Mouse (Mus musculus): Measurements from ENCODE around the gene Stoml2. TPM values are rescaled to one million over a fixed set of nuclear protein-coding genes. Genes with fewer than 3 reads are reported as not detected.

The Stoml2 gene
- 140 and 178 TPM in 2 replicates for total RNA-seq (2014; fragmentation: Nextera tagmentation)
- total RNA-seq (2017), result 130 and 143 TPM in 2 replicates

DNA sequence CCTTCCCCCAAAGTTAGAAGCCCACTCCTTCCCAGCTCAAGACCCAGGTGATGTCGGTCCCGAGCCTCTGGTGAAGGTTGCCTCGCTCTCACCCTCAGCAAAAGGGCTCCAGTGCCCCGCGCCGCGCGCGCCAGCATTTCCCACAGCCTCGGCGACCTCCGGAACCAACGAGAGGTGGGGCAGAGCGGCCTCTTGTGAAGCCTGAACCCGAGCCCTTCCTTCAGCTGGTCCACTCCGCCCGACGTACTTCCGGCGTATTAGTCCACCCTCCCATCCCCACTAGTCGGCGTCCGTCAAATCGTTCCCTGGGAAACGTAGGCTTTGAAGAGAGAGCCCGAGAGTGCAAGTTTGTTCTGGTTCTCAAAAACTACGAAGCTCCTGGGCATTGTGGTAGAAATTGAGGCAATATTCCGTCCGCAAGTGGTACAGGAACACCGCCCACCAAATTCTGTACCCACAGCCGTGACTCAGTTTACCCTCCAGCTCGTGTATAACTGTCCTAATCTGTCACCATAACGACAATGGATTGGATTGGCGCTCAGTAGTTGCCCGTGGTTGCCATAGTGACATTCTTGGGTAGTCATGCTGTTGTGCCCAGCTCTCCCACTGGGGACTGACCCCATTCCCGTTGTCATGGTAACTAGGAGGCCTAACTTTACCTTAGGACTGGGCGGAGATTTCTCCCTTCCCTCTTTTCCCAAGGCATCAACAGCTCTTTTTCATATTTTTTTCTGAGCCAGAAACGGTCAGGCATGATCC lies at the start of gene Stoml2:
Gene Stoml2 (minus strand): TSS at position 474 of the 759 bp plus-strand sequence.
- peak; percentile 95 for ATAC-seq (replicated peaks; ENCODE audit: poor library complexity, severe bottlenecking)

DNA sequence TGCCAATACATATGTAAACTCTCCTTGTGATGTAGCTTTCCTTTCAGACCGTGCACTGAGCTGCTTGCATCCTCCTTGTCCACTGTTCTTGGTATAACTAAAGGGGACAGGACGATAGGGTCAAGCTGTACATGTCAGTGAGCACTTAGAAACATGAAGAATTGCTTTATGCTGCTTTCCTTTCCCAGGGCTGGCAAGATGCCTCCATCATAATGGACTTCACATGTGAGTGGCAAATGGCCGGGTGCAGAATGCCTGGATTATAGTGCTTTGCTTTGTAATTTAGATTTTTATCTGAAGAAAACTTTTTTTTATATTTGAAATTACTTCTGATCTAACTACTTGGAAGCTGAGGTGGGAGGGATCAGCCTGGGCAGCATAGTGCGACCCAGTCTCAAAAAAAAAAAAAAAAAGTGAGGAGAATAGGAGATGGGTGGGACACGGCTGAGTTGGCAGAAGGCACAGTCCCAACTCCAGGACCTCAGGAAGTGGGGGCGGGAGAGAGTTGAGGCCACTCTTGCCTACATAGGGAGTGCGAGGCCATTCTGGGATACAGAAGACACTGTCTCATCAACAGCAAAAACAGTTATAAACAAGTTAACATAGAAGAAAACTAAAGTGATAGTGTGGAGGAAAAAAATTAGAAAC lies 46.7 kb upstream of the Stoml2 start:
- no peak for ATAC-seq (replicated peaks; ENCODE audit: poor library complexity, severe bottlenecking)

DNA sequence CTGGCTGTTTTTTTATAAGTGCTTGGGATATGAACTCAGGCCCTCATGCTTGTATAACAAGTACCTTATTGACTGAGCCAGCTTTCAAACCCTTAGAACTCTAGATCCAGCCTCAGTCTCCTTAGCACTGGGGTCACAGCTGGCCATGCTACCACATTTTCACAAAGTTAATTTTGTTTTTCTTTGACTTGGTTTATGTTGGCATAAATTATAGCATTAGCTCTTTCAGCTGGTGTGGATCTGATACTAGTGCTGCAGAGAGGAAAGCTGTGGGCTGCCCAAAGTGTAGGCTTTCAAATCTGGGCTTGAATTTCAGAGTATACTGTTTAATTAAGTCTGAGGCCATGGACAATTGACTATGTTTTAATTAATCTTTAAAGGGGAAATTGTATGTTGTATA lies 43.4 kb upstream of the Stoml2 start:
- ATAC-seq (replicated peaks; ENCODE audit: poor library complexity, severe bottlenecking), result no peak

DNA sequence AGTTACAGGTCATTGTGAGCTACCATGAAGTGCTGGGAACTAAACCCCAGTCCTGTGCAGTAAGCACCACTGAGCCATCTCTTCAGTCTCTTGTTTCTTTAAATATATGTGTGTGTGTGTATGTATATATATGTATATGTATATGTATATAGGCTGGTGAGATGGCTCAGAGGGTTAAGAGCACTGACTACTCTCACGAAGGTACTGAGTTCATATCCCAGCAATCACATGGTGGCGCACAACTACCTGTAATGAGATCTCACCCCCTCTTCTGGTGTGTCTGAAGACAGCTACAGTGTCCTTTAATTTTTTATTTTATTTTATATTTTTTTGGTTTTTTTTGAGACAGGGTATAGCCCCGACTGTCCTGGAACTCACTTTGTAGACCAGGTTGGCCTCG lies 34.0 kb upstream of the Stoml2 start:
- no peak for ATAC-seq (replicated peaks; ENCODE audit: poor library complexity, severe bottlenecking)

DNA sequence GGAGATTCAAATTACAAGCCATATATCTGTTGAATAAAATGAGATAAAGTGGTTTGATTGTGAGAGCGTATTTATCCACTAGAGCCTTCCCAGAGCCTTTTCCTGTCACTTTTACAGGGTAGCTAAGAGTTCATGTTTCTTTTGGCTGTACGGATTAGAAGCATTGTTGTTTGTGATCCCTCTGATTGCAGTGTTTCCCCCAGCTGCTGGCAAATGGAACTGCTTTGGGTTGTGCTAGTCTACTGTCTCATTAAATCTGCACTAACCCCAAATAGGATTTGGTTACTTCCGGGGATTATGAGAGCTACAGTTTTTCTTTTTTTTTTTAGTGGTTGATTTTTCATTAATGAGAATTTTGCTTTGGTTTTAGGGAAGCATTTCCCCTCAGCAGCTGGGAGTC lies 28.8 kb upstream of the Stoml2 start:
- no peak for ATAC-seq (replicated peaks; ENCODE audit: poor library complexity, severe bottlenecking)

DNA sequence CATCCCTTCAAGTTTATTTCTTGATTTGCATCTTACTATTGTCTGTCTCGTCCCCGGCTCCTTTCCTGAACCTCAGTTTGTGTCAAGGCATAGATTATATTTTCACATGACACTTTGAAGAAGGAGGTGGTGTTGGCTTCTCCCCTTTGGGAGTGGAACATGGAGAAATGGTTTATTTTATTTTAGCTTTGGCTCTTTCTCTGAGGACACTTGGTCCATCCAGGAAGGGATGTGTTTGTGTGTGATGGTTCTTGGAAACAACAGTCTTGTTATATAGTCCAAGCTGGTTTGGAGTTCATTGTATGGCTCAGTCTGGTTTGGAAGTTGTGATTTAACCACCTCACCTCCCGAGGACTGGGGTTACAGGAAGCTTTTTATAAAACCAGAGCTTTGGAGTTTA lies 28.2 kb upstream of the Stoml2 start:
- no peak for ATAC-seq (replicated peaks; ENCODE audit: poor library complexity, severe bottlenecking)

DNA sequence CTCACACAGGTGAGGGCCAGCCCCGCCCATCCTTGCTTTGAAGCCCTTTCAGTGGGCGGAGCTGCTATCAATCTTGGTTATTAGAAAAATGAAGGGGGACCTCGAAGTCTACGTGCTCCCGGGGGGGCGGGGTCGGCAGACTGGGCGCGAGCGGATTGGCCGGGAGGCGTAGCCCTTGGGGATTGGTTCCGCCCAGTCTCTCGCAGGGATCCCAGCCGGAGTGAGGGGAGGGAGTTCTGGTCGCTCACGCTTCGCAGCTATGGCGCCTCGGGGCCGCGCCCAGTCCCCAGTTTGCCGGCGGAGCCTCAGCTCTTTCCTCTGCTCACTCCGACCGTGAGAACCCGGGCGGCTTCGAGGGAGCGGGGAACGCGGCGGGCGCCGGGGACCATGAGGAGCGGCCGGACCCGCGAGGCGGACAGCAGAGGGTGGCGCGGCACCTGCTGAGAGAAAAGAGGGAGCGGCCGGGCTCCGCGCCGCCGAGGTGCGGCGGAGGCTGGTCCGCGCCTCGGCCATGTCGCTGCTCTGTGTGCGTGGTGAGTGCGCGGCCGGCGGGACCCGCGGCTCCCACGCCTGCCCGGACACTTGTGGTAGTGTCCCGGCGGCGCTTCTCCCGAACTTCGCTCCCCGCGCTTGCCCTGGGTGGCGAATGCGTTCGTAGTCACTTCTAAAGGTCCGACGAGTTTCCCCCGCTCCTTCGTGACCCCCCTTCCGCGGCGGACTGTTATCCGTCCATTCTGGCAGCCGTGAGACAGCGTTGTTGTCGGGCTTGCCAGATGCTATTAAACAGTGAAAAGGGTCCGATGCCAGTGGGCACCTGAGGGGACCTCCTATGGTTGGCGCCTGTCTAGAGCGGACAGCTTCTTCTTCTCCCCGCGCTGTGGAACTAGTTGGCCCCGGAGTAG lies 27.5 kb upstream of the Stoml2 start, which contains the start of gene Unc13b:
Gene Unc13b (plus strand): TSS at position 201 of the 902 bp plus-strand sequence.
- ATAC-seq (replicated peaks; ENCODE audit: poor library complexity, severe bottlenecking), result peak; percentile 99

DNA sequence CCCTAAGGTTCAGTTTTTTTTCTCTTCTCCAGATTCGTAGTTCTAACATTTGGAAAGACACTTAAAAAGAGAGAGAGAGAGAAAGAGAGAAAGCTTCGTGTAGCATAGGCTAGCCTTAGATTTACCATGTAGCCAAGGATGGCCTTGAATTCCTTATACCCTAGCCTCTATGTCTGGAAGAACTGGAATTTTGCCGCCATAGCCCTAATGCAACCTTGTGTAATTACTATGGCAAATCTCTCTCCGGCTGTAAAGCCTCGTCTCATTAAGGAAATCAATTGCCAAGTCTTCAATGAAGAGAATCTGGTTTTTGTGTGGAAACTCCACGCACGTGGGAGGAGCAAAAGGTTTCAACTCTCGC lies 26.9 kb upstream of the Stoml2 start:
- ATAC-seq (replicated peaks; ENCODE audit: poor library complexity, severe bottlenecking), result no peak

DNA sequence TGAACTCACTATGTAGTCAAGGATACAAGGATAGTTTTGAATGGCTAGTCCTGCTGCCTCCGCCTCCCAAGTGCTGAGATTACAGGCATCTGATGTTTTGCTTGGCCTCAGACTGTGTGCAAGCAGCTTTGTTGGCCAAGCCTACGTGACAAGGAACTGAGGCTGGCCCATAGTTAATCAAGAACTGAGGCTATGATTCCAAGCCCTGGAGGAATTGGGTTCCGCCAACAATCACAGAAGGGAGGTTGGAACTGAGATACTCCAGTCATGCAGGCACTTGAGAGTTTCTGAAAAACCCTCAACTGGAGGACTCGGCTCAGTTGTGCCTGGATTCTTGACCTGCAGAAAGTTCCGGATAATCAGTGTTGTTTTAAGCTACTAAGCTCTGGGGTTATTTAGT lies 26.1 kb upstream of the Stoml2 start:
- no peak for ATAC-seq (replicated peaks; ENCODE audit: poor library complexity, severe bottlenecking)

DNA sequence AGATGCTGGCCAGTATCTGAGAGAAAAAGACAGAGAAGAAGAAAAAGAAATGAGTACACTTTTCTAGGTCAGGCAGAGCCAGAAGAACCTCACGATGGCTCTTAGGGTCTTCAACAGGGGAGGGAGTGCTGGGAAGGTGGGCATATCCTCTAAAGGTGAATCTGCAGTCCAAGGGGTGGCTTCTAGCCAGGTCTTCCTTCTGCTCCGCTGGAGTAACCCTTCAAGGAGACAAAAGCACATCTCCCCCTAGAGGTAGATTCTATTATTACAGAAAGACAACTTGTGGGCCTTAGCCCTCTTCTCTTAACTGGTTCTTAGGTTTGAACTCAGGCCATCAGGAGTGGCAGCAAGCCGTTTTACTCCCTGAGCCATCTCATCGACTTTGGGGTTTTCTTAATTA lies 21.1 kb upstream of the Stoml2 start:
- ATAC-seq (replicated peaks; ENCODE audit: poor library complexity, severe bottlenecking), result peak; percentile 80

DNA sequence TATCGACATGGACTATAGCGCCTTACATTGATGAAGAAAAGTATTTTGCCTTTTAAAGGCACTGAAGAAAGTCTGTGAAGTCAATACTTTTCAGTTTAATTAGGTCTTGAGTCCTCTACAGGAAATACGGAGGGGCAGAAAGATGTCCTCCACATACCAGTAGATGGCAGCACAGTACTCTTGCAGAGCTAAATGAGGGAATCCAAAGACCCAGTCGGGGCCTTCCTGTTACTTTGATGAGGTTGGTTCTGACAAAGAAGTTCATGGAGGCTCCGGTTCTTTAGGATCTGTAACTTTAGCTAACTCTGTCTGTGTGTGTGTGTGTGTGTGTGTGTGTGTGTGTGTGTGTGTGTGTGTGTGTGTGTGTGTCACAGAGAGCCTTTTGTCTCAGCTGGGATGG lies 15.7 kb upstream of the Stoml2 start:
- ATAC-seq (replicated peaks; ENCODE audit: poor library complexity, severe bottlenecking), result peak; percentile 29; the same call in 1 of the 2 replicates

DNA sequence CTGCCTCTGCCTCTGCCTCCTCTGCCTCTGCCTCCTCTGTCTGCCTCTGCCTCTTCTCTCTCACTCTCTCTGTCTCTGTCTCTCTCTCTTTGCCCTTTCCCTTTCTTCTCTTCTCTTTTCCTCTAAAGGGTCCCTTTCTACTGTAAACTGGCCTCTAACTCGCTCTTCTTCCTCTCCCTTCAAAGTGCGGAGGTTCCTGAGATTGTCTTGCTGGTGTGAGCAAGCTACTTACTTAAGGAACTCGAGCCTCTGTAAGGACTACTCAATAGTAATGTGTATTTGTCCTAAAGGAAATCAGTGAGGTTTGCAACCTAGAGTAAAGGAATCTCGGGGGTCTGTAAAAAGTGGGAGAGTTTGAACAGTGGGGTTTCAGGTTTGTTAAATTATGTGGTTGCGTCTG lies 15.1 kb upstream of the Stoml2 start:
- no peak for ATAC-seq (replicated peaks; ENCODE audit: poor library complexity, severe bottlenecking)

DNA sequence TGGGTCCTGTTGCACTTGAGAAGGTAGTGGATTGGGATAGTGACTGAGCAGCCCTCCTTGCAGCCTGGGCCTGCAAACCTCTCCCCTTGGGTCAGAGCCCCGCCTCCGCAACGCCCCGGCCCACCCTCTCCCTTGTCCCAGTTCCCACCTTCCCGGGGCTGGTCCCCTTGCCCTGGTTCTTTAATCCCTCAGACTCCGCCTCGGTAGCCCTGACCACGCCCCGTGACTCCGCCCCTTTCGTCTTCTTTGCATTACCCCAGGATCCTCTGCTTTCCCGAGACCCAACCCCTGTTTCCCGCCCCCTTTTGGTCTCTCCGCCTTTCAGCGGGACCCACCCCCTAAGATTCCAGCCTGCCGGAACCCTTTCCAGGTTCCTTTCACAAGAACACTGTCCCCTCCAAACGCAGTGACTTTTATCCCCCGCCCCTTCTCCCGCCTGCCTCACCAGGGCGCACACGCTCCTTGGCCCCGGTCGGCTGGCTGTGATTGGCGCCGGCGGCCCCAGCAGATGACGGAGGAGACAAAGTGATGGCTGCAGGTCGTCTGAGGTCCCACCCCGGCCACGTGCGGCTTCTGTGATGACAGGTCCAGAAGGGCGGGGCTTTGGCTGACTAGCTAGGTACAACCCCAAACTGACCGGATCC lies 14.3 kb upstream of the Stoml2 start, which contains the start of gene Fam214b:
Gene Fam214b (minus strand): TSS at position 562 of the 644 bp plus-strand sequence.
- ATAC-seq (replicated peaks; ENCODE audit: poor library complexity, severe bottlenecking), result peak; percentile 75

DNA sequence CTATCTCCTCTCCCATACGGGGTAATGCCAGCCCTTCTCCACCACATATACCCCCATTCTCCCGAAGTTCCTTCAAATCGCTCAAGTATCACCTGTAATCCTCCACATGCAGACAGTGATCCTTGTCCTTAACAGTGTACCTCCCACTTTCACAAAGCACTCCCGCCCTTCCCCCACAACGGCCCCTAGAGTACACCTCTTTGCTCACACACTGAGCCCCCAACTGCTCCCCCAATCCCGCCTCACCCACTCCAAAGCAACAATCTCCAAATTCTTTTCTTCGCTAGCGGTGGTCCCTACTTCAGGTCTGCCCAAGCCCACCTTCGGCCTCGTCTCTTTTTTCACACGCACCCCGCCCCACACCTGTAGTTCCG lies 13.8 kb upstream of the Stoml2 start:
- ATAC-seq (replicated peaks; ENCODE audit: poor library complexity, severe bottlenecking), result no peak

DNA sequence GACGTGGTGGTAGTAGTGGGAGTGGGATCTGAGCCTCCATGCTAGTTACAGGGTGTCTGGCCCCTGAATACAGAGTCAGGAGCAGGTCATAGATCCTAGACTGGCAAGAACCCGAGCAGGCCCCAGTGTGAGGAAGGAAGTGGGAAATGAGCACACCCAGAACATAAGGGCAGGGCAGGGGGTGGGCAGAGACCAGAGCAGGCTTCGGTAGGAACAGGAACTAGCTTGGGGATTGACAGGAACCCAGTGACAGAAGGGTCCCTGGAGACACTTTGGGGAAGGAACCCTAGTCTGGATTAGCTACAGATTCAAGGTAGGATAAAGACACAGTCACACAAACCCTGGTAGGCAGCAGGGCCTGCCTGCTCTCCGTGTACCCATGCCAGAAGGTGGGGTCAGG lies 13.2 kb upstream of the Stoml2 start:
- ATAC-seq (replicated peaks; ENCODE audit: poor library complexity, severe bottlenecking), result peak; percentile 45

DNA sequence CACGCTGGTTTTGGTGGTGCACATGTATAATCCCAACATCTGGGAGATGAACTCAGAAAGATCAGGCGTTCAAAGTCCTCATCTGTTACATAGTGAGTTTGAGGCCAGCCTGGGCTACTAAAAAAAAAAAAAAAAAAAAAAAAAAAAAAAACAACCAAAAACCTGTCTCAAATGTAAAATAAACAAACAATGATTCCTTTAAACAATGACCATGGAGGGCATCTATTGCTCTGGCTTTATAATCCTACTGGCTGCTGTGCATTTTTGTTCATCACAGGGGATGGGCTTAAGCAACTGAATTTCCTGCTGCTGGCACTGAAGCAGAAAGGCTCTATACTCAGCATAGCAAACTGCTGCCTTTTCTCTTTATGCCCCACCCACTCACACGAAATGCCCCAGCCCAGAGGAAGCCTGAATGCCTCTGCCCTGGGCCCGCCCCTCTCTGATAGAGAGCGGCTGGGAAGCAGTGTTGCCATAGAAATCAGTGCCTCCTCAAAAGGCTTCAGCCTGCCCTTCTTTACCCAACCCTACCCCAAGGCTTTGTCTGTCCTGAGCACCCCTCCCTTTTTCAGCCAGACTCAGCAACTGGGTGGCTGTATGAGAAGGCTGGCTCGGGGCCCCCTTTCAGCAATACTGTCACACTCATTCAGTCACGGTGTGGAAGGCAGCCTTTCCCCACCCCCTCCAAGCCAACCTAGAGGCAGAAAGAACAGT lies 12.3 kb upstream of the Stoml2 start:
- peak; percentile 26 for ATAC-seq (replicated peaks; ENCODE audit: poor library complexity, severe bottlenecking)

DNA sequence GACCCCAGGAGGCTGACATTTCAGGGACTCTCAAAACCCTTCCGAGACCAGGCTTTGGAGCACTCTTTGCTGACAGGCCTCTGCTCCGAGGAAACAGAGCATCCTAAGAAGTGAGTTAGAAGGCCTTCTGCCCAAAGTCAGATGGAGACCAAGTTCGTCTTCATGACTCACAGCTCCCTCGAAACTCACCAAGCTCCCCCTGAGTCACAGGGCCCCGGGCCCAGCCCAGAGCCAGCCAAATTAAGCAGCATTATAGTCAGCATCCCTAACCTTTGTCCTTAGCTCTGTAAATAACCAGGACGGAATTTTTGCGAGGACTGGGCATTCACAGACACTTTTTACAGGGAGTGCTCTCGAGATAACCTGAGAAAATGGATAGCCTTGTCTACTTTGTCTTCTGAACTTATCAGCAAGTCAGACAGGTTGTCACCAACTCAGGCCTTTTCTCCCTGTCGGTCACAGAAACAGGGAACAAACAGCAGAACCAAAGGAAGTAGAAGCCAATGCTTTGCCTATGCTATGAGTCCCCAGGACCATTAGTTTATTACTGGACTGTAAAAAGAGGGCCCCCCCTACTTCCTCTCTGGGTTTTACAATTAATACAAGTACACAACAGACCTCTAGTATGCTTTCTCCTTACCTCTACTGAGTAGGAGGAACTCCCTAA lies 9.5 kb upstream of the Stoml2 start:
- ATAC-seq (replicated peaks; ENCODE audit: poor library complexity, severe bottlenecking), result no peak

DNA sequence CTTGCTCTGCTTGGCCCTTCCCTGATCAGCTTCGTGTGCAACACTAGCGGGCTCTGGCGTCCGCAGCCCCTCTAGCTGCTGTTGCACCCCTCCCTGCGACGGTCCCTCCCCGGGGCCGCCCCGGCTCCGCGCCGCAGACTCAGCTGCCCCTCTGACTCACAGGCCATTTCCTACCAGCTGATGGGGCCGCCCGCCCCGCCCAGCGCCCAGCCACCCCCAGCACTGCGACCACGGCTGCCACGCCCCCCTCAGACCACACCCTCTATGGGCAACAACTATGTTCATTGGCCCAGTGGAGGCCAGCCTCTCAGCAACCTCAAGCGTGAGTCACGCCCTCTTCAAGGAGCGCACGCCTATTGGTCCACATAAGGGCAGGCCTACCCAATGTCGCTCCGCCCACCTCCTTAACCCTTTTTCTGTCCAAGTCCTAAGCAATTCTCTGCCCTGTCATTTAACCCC lies 8.6 kb upstream of the Stoml2 start:
- peak; percentile 86 for ATAC-seq (replicated peaks; ENCODE audit: poor library complexity, severe bottlenecking)

DNA sequence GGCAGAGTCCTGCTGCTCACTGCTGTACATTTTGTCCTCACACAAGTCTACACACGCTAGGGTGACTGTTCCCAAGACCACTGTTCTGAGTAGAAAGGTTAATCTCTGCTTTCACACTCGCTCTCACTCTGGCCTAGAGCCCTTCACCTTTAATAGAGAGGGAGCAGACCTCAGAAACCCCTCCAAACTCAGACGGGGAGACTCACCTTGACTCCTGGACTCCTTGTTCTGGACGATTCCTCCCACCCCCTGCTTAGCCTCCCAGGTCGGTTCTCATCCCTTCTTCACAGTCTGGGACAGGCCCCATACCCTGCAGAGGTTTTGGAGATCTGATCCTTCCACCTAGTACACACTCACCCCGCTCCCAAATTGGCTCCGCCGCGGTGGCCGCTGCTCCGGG lies 8.1 kb upstream of the Stoml2 start:
- no peak for ATAC-seq (replicated peaks; ENCODE audit: poor library complexity, severe bottlenecking)

Data from granulocyte monocyte progenitor cell, adult 5-6 weeks (primary cell).